Mouse (Mus musculus) liver, adult (tissue): ENCODE measurements around the gene Rimklb.

ENCODE experiments used
- GATA4 ChIP-seq: IDR thresholded peaks from 2 replicates; pipeline ENCODE4 v1.6.1; 2014; ENCODE audit warnings: mild to moderate bottlenecking, low read length; ENCODE audit not compliant: insufficient replicate concordance

Gene Rimklb

GRCm38 (mm10) chr6:122498661-122499060 is at the start of gene Rimklb:
TSS of gene Rimklb (minus strand) at chr6:122498761.
- TF ChIP-seq GATA4: no peak

GRCm38 (mm10) chr6:122545948-122546347 is 47.4 kb upstream of the Rimklb start:
- no peak for TF ChIP-seq GATA4

- TF ChIP-seq GATA4: no peak
Measured at GRCm38 (mm10) chr6:122545289-122545882, 46.8 kb upstream of the Rimklb start.

- no peak for TF ChIP-seq GATA4
Measured at GRCm38 (mm10) chr6:122544672-122545071, 46.1 kb upstream of the Rimklb start.

- no peak for TF ChIP-seq GATA4
Measured at GRCm38 (mm10) chr6:122543574-122543973, 45.0 kb upstream of the Rimklb start.

GRCm38 (mm10) chr6:122539564-122539963 is 41.0 kb upstream of the Rimklb start:
- TF ChIP-seq GATA4: no peak

GRCm38 (mm10) chr6:122534032-122534431 is 35.5 kb upstream of the Rimklb start:
- TF ChIP-seq GATA4: no peak

GRCm38 (mm10) chr6:122532883-122533302 is 34.3 kb upstream of the Rimklb start:
- TF ChIP-seq GATA4: no peak

- no peak for TF ChIP-seq GATA4
Measured at GRCm38 (mm10) chr6:122531466-122532174, 33.1 kb upstream of the Rimklb start.

GRCm38 (mm10) chr6:122528136-122528535 is 29.6 kb upstream of the Rimklb start:
- no peak for TF ChIP-seq GATA4

- TF ChIP-seq GATA4: no peak
Measured at GRCm38 (mm10) chr6:122527596-122527995, 29.0 kb upstream of the Rimklb start.

GRCm38 (mm10) chr6:122523289-122523688 is 24.7 kb upstream of the Rimklb start:
- no peak for TF ChIP-seq GATA4

- no peak for TF ChIP-seq GATA4
Measured at GRCm38 (mm10) chr6:122522595-122522994, 24.0 kb upstream of the Rimklb start.

- TF ChIP-seq GATA4: no peak
Measured at GRCm38 (mm10) chr6:122519384-122519783, 20.8 kb upstream of the Rimklb start.

- no peak for TF ChIP-seq GATA4
Measured at GRCm38 (mm10) chr6:122517668-122518067, 19.1 kb upstream of the Rimklb start.

- TF ChIP-seq GATA4: no peak
Measured at GRCm38 (mm10) chr6:122514312-122514711, 15.8 kb upstream of the Rimklb start.
